Comparison of ENCODE assay signal across 8 mouse cellular contexts in the genomic region with DNA sequence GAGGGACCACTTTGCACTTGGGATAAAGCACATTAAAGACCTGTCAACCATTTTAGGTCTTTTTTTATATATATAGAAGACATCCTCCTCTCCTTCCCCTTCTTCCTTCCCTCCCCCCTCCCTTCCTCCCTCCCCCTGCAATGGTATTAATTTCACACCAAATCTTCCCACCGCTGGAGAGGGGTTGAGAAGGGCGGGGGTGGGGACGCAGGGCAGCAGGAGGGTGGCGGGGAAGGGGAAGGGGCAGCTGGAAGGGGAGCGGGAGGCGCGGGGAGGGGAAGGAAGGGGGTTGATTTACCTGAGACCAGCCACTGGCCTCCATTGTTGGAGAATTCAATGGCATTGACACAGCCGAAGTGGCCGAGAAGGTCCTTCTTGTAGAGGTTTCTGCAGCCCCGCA. TPM values are rescaled to one million over a fixed set of nuclear protein-coding genes. Genes with fewer than 3 reads are reported as not detected.
DNase-seq lines count a peak whose midpoint lies in the region; ATAC-seq lines count a peak whose summit lies in the region.

No protein-coding gene starts in this region.

- peak overlapping the region; percentile 83 to 96 for H3K27ac ChIP-seq in heart, embryonic 14.5 days (replicated peaks in 1 of 2; ENCODE audit: control insufficient read depth in 1 of 2, insufficient read depth in 1 of 2, low read depth in 2 of 2, low read length in 2 of 2)
- H3K27ac ChIP-seq in embryonic facial prominence, embryonic 15.5 days (replicated peaks) = peak overlapping the region; percentile 97
- peak overlapping the region; percentile 89 for H3K27ac ChIP-seq in liver, embryonic 11.5 days (ENCODE audit: low read depth, low read length)

- intact Hi-C loops in heart, postnatal 36 days (cut with DNase I) = loop anchor here (2.0 kb wide), 1 partner anchor 27 kb away; a partner anchor contains a TSS

- H3K9ac ChIP-seq in heart, embryonic 14.5 days (ENCODE audit: low read length) = peak overlapping the region; percentile 96
- H3K9ac ChIP-seq in embryonic facial prominence, embryonic 15.5 days = peak overlapping the region; percentile 72
- H3K9ac ChIP-seq in liver, embryonic 11.5 days (ENCODE audit: low read depth, low read length) = peak overlapping the region; percentile 86

- peaks cover 3 to 15% of the 10 kb centered on the region in 2 experiments for H3K4me1 ChIP-seq in heart, embryonic 14.5 days (ENCODE audit: control insufficient read depth in 2 of 2, insufficient read depth in 2 of 2, low read length in 2 of 2)
- H3K4me1 ChIP-seq in embryonic facial prominence, embryonic 15.5 days = peaks cover 11% of the 10 kb centered on the region
- H3K4me1 ChIP-seq in liver, embryonic 11.5 days (replicated peaks; ENCODE audit: control insufficient read depth, insufficient read depth, low read length) = peaks cover 10% of the 10 kb centered on the region

- H3K4me2 ChIP-seq in heart, embryonic 14.5 days (ENCODE audit: low read length) = peak overlapping the region; percentile 72
- peak overlapping the region; percentile 87 for H3K4me2 ChIP-seq in embryonic facial prominence, embryonic 15.5 days (replicated peaks)
- peak overlapping the region; percentile 79 for H3K4me2 ChIP-seq in liver, embryonic 11.5 days

- WGBS in heart, embryonic 14.5 days = 2% methylated on average over 8 of the region's 10 CpGs
- 0% methylated on average over 10 of the region's 10 CpGs for WGBS in embryonic facial prominence, embryonic 15.5 days
- WGBS in liver, embryonic 11.5 days = 0% methylated on average over 10 of the region's 10 CpGs

- peak overlapping the region; percentile 89 to 94 for H3K4me3 ChIP-seq in heart, embryonic 14.5 days (ENCODE audit: control insufficient read depth in 1 of 2, insufficient read depth in 1 of 2, low read depth in 1 of 2, low read length in 2 of 2)
- H3K4me3 ChIP-seq in embryonic facial prominence, embryonic 15.5 days (replicated peaks) = peak overlapping the region; percentile 74
- peak overlapping the region; percentile 80 for H3K4me3 ChIP-seq in liver, embryonic 11.5 days (ENCODE audit: low read depth, low read length)

- no peak for DNase-seq in heart, postnatal 36 days
- peak; percentile 16 to 18 for DNase-seq in CD8-positive naive resting alpha-beta T cell, adult 2 months (ENCODE audit: low read depth in 2 of 2, low spot score in 2 of 2)
- no peak for DNase-seq in liver, embryonic 11.5 days (ENCODE audit: low spot score)
- peak; percentile 61 for DNase-seq in yolk sac, embryonic 10.5 days (ENCODE audit: low spot score)
- DNase-seq in right cerebral cortex, adult 18-20 months = no peak
- DNase-seq in left cerebral cortex, adult 8-10 months (ENCODE audit: low spot score in 2 of 2) = no peak

- H3K36me3 ChIP-seq in heart, embryonic 14.5 days (ENCODE audit: control insufficient read depth, insufficient read depth, low read length) = 0 out of 2 replicates have a peak, but pooled peaks cover 9% of the 10 kb centered on the region
- no peaks in the 10 kb centered on the region for H3K36me3 ChIP-seq in embryonic facial prominence, embryonic 15.5 days
- no peaks in the 10 kb centered on the region for H3K36me3 ChIP-seq in liver, embryonic 11.5 days (ENCODE audit: control insufficient read depth, insufficient read depth, low read length)

- no peaks in the 10 kb centered on the region for H3K9me3 ChIP-seq in heart, embryonic 14.5 days (ENCODE audit: control insufficient read depth, low read length)
- H3K9me3 ChIP-seq in embryonic facial prominence, embryonic 15.5 days (replicated peaks) = no peaks in the 10 kb centered on the region
- no peaks in the 10 kb centered on the region for H3K9me3 ChIP-seq in liver, embryonic 11.5 days (ENCODE audit: control insufficient read depth, low read length)

- no peaks in the 10 kb centered on the region for H3K27me3 ChIP-seq in heart, embryonic 14.5 days (ENCODE audit: control insufficient read depth, insufficient read depth, low read length)
- no peaks in the 10 kb centered on the region for H3K27me3 ChIP-seq in embryonic facial prominence, embryonic 15.5 days
- H3K27me3 ChIP-seq in liver, embryonic 11.5 days (replicated peaks; ENCODE audit: control insufficient read depth, insufficient read depth, low read length) = no peaks in the 10 kb centered on the region

- ATAC-seq in heart, embryonic 14.5 days (ENCODE audit: insufficient number of reproducible peaks, insufficient read depth, low FRiP score, low read depth) = peak; percentile 12; the same call in 1 of the 2 replicates
- peak; percentile 16; the same call in 1 of the 2 replicates for ATAC-seq in embryonic facial prominence, embryonic 15.5 days (ENCODE audit: insufficient number of reproducible peaks, low FRiP score, low TSS enrichment, low read depth)
- 0 out of 2 replicates have a peak, but pooled peaks have one; percentile 14 for ATAC-seq in liver, embryonic 11.5 days (replicated peaks; ENCODE audit: low FRiP score)

RNA-seq across cellular contexts. Expression of a gene that starts 0.5 kb away (rescaled TPM):
- 10.5 and 10.7 TPM in 2 replicates for polyA plus RNA-seq in heart, embryonic 14.5 days (2014; fragmentation: Nextera tagmentation; extraction: Ambion mirVana)
- total RNA-seq in heart, postnatal 36 days (2021) = 10 to 100 TPM; 38.4 TPM
- polyA plus RNA-seq in embryonic facial prominence, embryonic 15.5 days (2015; fragmentation: Nextera tagmentation; extraction: Ambion mirVana) = 13.7 and 15.3 TPM in 2 replicates
- 5.1 and 5.2 TPM in 2 replicates for polyA plus RNA-seq in liver, embryonic 11.5 days (2014; fragmentation: Nextera tagmentation; extraction: Ambion mirVana)
- total RNA-seq in left cerebral cortex, adult 8-10 months (2022) = 10 to 100 TPM; 70.0 to 76.7 (median 73.6) TPM

RNA-seq across cellular contexts. Expression of a gene that starts 27.0 kb away (rescaled TPM):
- polyA plus RNA-seq in heart, embryonic 14.5 days (2014; fragmentation: Nextera tagmentation; extraction: Ambion mirVana) = 17.4 and 17.9 TPM in 2 replicates
- total RNA-seq in heart, postnatal 36 days (2021) = 10 to 100 TPM; 12.8 to 14.4 TPM
- polyA plus RNA-seq in embryonic facial prominence, embryonic 15.5 days (2015; fragmentation: Nextera tagmentation; extraction: Ambion mirVana) = 24.1 and 25.3 TPM in 2 replicates
- 17.5 and 18.7 TPM in 2 replicates for polyA plus RNA-seq in liver, embryonic 11.5 days (2014; fragmentation: Nextera tagmentation; extraction: Ambion mirVana)
- 10 to 100 TPM; 89.9 to 97.8 (median 94.5) TPM for total RNA-seq in left cerebral cortex, adult 8-10 months (2022)

Comparison
In these comparisons a context has a peak if more than half of its experiments do, and no peak if none do; other contexts are left out.
1. DNase-seq: peak in CD8-positive naive resting alpha-beta T cell, adult 2 months (2 of 2) and yolk sac, embryonic 10.5 days (single experiment); none in heart, postnatal 36 days (0 of 2), liver, embryonic 11.5 days (single experiment), right cerebral cortex, adult 18-20 months (single experiment) and left cerebral cortex, adult 8-10 months (0 of 2).
2. Peak in every context shown above with its lines, with median percentiles within 50 percentile points of each other: ATAC-seq, H3K27ac ChIP-seq, H3K4me2 ChIP-seq, H3K4me3 ChIP-seq and H3K9ac ChIP-seq.